In genomic region chr1:136949323-136949741, GRCm38 (mm10) we compare ENCODE assay signal across 8 mouse cellular contexts. TPM values are rescaled to one million over a fixed set of nuclear protein-coding genes. Genes with fewer than 3 reads are reported as not detected.
DNase-seq lines count a peak whose midpoint lies in the region; ATAC-seq and TF ChIP-seq lines count a peak whose summit lies in the region.

No protein-coding gene starts in this region.

- peak; percentile 48 for DNase-seq in embryo, embryonic 10.5 days (ENCODE audit: low spot score)
- no peak for DNase-seq in embryo, embryonic 10 days (ENCODE audit: low spot score)
- no peak for DNase-seq in forebrain, postnatal 0 days
- no peak for DNase-seq in liver, embryonic 11.5 days (ENCODE audit: low spot score)
- DNase-seq in thymus, postnatal 36 days, result no peak
- no peak for DNase-seq in layer of hippocampus, adult 9-11 months
- DNase-seq in spleen, adult 12 weeks (ENCODE audit: low spot score), result no peak

- 2% methylated on average over 12 of the region's 12 CpGs for WGBS in forebrain, postnatal 0 days
- 3% methylated on average over 12 of the region's 12 CpGs for WGBS in liver, embryonic 11.5 days

- H3K27me3 ChIP-seq in E14TG2a.4 (ENCODE audit: insufficient read depth, low read length), result peaks cover 10% of the 10 kb centered on the region; the same call in 1 of the 2 replicates
- peaks cover 82% of the 10 kb centered on the region for H3K27me3 ChIP-seq in forebrain, postnatal 0 days (ENCODE audit: insufficient read depth, low read length)
- peaks cover 93% of the 10 kb centered on the region for H3K27me3 ChIP-seq in liver, embryonic 11.5 days (replicated peaks; ENCODE audit: control insufficient read depth, insufficient read depth, low read length)

- H3K9me3 ChIP-seq in E14TG2a.4 (ENCODE audit: low read length), result no peaks in the 10 kb centered on the region
- H3K9me3 ChIP-seq in forebrain, postnatal 0 days (ENCODE audit: low read length), result no peaks in the 10 kb centered on the region
- no peaks in the 10 kb centered on the region for H3K9me3 ChIP-seq in liver, embryonic 11.5 days (ENCODE audit: control insufficient read depth, low read length)

- peaks cover 42% of the 10 kb centered on the region for H3K36me3 ChIP-seq in E14TG2a.4 (ENCODE audit: insufficient read depth, low read length)
- no peaks in the 10 kb centered on the region for H3K36me3 ChIP-seq in forebrain, postnatal 0 days (ENCODE audit: insufficient read depth)
- H3K36me3 ChIP-seq in liver, embryonic 11.5 days (ENCODE audit: control insufficient read depth, insufficient read depth, low read length), result no peaks in the 10 kb centered on the region

- H3K4me3 ChIP-seq in E14TG2a.4 (replicated peaks; ENCODE audit: low read length), result peak overlapping the region; percentile 89
- H3K4me3 ChIP-seq in forebrain, postnatal 0 days (ENCODE audit: low read depth, low read length), result peak overlapping the region; percentile 36
- peak overlapping the region; percentile 58 for H3K4me3 ChIP-seq in liver, embryonic 11.5 days (ENCODE audit: low read depth, low read length)

- 0 out of 2 replicates have a peak, but pooled peaks have one; percentile 2 for ATAC-seq in forebrain, postnatal 0 days
- peak; percentile 48; the same call in 1 of the 2 replicates for ATAC-seq in liver, embryonic 11.5 days (replicated peaks; ENCODE audit: low FRiP score)

- H3K9ac ChIP-seq in forebrain, postnatal 0 days, result 0 out of 2 replicates have a peak overlapping the region, but pooled peaks have one; percentile 35
- peak overlapping the region; percentile 71; the same call in 1 of the 2 replicates for H3K9ac ChIP-seq in liver, embryonic 11.5 days (ENCODE audit: low read depth, low read length)

- H3K4me1 ChIP-seq in E14TG2a.4 (replicated peaks; ENCODE audit: low read depth, low read length), result peaks cover 72% of the 10 kb centered on the region
- peaks cover 12% of the 10 kb centered on the region for H3K4me1 ChIP-seq in forebrain, postnatal 0 days (ENCODE audit: insufficient read depth)
- H3K4me1 ChIP-seq in liver, embryonic 11.5 days (replicated peaks; ENCODE audit: control insufficient read depth, insufficient read depth, low read length), result 0 out of 2 replicates have a peak, but pooled peaks cover 4% of the 10 kb centered on the region

- no peak overlapping the region for H3K27ac ChIP-seq in forebrain, postnatal 0 days (ENCODE audit: low read depth, low read length)
- no peak overlapping the region for H3K27ac ChIP-seq in liver, embryonic 11.5 days (ENCODE audit: low read depth, low read length)

- no peak for TF ChIP-seq CTCF in E14TG2a.4 (conservative IDR thresholded peaks at IDR 0.05; ENCODE audit: low read length)
- no peak for TF ChIP-seq CTCF in forebrain, postnatal 0 days (IDR thresholded peaks at IDR 0.05; ENCODE audit: low read depth)

- peak overlapping the region; percentile 76 for H3K4me2 ChIP-seq in forebrain, postnatal 0 days (ENCODE audit: low read depth)
- H3K4me2 ChIP-seq in liver, embryonic 11.5 days, result peak overlapping the region; percentile 68

RNA-seq across cellular contexts. Expression of gene Nr5a2, which starts 10.9 kb away (rescaled TPM):
- 0.54 and 0.57 TPM in 2 replicates for total RNA-seq in forebrain, postnatal 0 days (2014; rRNA removed)
- polyA plus RNA-seq in forebrain, postnatal 0 days (2015; fragmentation: Nextera tagmentation; extraction: Ambion mirVana), result 0.13 TPM in 2 replicates
- polyA plus RNA-seq in liver, embryonic 11.5 days (2014; fragmentation: Nextera tagmentation; extraction: Ambion mirVana), result 4.9 and 5.3 TPM in 2 replicates

Comparison
In these comparisons a context has a peak if more than half of its experiments do, and no peak if none do; other contexts are left out.
1. H3K4me3 ChIP-seq: peak in every context shown above with its lines; median percentile 89 in E14TG2a.4; 58 in liver, embryonic 11.5 days; 36 in forebrain, postnatal 0 days.